Mouse (Mus musculus) erythroid progenitor cell, adult 5-6 weeks (primary cell): ENCODE measurements around the gene Vmn1r14. TPM values are rescaled to one million over a fixed set of nuclear protein-coding genes. Genes with fewer than 3 reads are reported as not detected.
"Not testable (repeated sequence)": the region's sequence is repeated elsewhere in the genome, so short reads cannot be mapped to it uniquely, and the experiment has no call there.

Source experiments
- ATAC-seq: replicated peaks from 2 replicates; pipeline ENCODE4 v1.8.0; 2016; ENCODE audit warnings: moderate number of reproducible peaks, mild to moderate bottlenecking, moderate TSS enrichment, inconsistent platforms; ENCODE audit not compliant: poor library complexity, low FRiP score, severe bottlenecking
- total RNA-seq, 2 experiments: library from RNA; stranded (forward) in 1 of 2; stranded (reverse) in 1 of 2; fragments of 150-400 nt in 1 of 2; fragments of 186-747, 209-891 nt in 1 of 2; gene quantifications; 2 replicates each; pipeline versions ENCODE4 v1.2.3 to v1.2.4; 2015 to 2017; ENCODE audit warnings: low replicate concordance in 2 of 2

Vmn1r14 gene
- not detected in 2 replicates for total RNA-seq (2015; ENCODE audit: low replicate concordance)
- not detected in 2 replicates for total RNA-seq (2017; ENCODE audit: low replicate concordance)

DNA sequence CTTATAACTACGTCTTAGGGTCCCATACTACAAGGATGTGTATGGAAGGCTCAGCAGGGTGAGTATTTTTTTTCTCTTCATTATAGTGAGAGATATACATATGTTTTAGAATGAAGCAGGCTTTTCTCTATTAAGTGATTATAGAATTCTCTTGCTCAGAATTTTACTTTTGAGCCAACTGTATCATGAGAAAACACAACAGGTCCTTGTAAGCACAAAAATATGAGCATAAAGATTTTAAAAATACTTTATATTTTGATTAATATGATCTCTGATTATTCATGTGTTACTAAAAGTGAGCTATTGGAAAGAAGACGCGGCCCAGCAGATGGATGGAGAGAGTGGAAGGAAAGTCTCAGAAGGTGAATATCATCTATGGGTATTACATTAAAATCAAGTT, at the start of gene Vmn1r14:
Gene Vmn1r14, plus strand, starts transcription at position 301 of the 400 bp plus-strand sequence.
- ATAC-seq = no peak

DNA sequence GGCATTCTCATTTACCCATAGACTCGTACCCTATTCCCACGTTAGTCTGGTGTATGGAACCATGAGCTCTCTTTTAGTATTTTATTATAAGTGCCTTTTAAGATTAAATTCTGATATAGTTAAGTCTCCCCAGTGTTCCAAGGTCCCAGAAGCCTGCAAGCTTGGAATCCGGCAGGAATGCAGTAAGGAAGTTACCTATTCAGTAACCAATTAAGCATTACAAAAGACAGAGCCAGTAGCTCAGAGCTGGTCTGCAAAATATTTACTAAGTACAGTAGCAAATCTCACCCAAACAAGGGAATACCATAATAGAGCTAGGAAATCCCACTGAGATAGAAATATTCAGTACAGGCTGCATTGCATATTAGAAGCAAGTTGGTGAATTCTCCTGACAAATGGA, 41.5 kb upstream of the Vmn1r14 start:
- ATAC-seq = not testable (repeated sequence)

DNA sequence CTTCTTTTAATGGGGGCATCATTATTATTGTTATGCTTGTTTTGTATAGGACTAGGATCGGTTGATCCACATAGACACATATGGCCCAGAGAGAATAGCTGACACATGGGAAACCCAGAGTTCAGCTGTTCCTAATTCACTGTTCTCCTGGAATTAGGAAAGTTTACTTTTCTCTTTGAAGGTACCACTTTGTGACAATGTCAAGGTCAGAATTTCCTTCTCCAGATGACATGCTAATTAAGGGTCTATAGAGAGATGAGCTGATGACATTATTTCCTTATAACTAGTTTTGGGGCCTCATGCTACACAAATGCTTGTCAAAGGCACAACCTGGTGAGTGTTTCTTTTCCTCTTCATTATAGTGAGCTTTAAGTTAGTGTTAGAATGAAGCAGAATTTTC, 28.5 kb upstream of the Vmn1r14 start, which contains the start of gene Vmn1r13:
Gene Vmn1r13, plus strand, starts transcription at position 301 of the 400 bp plus-strand sequence.
- ATAC-seq = not testable (repeated sequence)

DNA sequence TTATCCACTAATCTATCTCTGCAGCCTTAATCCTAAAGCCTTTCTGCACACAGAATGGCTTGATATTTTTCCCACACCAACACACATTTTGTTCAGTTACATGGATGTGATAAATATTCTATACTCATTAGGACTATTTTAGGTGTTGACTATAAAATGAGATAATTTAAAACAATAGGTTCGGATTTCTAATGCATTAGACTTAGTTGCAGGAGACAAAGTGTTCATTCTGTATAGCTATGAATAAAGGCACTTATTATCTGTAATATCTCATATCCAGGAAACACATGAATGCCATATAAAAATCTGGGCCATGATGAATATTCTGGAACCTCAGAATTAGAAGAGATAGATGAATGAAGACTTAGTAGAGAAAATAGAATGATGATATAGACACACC, 26.2 kb downstream of the Vmn1r14 start, which contains the start of gene Vmn1r15:
Gene Vmn1r15, plus strand, starts transcription at position 301 of the 400 bp plus-strand sequence.
- ATAC-seq = no peak

DNA sequence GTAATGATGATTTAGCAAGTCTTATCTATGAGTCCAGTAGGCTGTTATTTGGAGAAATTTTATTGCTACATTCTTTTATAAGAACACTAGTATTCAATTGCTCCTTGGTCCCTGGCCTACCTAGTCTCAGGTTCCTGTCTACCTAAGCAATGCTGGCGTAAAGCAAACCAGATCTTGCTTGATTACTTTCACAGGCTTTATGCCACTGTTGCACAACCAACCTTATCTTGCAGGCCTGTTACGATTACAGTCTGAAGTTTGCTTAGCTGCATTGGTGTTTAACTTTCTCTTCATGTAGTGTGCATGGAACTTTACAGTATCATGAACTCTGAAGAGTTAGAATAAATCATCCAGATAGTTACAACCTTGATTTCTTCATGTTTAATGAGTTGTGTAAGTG, 29.5 kb downstream of the Vmn1r14 start:
- ATAC-seq = no peak

DNA sequence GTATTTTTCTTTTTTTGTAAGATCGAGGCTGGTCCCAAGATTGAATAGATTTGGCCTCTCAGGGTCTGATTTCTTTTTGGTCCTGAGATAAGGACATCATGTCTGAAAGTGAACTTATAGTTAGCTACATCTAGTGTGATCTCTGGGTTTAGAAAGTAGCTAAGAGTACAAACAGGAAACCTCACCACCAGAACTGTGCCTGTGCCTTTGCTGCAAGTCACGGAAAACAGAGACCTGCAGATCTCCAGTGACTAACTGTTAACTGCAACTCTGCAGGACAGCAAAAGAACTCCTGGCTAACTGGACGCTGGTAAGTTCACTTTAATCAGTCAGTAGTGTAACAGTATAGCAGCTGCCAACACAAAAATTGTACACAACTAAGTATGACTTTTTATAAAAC, 40.4 kb downstream of the Vmn1r14 start:
- ATAC-seq = no peak

DNA sequence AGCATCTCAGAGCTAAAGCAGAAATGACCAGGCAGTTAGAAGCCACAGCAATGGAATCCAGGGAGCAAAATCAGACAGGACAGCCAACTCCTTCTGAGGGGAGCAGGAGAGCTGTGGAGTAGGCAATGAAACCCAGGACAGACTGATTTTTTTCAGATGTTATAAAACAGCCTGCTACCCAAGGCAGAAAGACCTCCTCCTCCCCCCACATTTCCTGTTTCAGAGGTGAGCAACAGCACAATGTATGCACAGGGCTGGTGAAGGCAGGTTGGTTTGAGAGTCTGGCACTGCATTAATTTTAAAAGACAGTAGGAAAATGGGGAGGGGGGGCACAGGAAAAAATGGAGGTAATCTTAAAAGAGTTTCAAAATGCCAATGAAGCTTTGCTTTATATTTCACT, 41.0 kb downstream of the Vmn1r14 start:
- no peak for ATAC-seq

DNA sequence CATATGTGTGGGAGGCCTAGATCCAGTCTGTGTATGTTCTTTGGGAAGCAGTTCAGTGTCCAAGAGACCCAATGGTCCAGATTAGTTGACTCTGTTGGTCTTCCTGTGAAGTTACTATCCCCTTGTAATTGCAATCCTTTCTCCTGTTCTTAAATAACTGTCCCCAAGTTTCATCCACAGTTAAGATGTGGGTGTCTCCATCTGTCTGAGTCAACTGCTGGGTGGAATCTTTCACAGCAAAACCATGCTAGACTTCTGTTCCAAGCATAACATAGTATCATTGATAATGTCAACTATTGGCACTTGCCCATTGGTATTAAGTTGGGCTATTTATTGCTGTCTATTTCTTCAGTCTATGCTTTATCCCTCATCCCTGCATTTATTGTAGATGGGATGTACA, 47.5 kb downstream of the Vmn1r14 start:
- ATAC-seq = no peak

Other genes starting within 250 kb of the Vmn1r14 start
- not detected in 2 replicates for gene Vmn1r6, start 234.4 kb upstream of the Vmn1r14 start, total RNA-seq (2015; ENCODE audit: low replicate concordance)
- gene Vmn1r6, start 234.4 kb upstream of the Vmn1r14 start, total RNA-seq (2017; ENCODE audit: low replicate concordance) = not detected in 2 replicates
- gene Vmn1r7, start 206.4 kb upstream of the Vmn1r14 start, total RNA-seq (2015; ENCODE audit: low replicate concordance) = not detected in 2 replicates
- not detected in 2 replicates for gene Vmn1r7, start 206.4 kb upstream of the Vmn1r14 start, total RNA-seq (2017; ENCODE audit: low replicate concordance)
- gene Vmn1r8, start 199.4 kb upstream of the Vmn1r14 start, total RNA-seq (2015; ENCODE audit: low replicate concordance) = not detected in 2 replicates
- 0.39 TPM in 1 of 2 replicates, not detected in the other for gene Vmn1r8, start 199.4 kb upstream of the Vmn1r14 start, total RNA-seq (2017; ENCODE audit: low replicate concordance)
- not detected in 2 replicates for gene Vmn1r9, start 164.9 kb upstream of the Vmn1r14 start, total RNA-seq (2015; ENCODE audit: low replicate concordance)
- gene Vmn1r9, start 164.9 kb upstream of the Vmn1r14 start, total RNA-seq (2017; ENCODE audit: low replicate concordance) = not detected in 2 replicates
- gene Vmn1r10, start 122.2 kb upstream of the Vmn1r14 start, total RNA-seq (2015; ENCODE audit: low replicate concordance) = not detected in 2 replicates
- gene Vmn1r10, start 122.2 kb upstream of the Vmn1r14 start, total RNA-seq (2017; ENCODE audit: low replicate concordance) = not detected in 2 replicates
- gene Vmn1r11, start 98.2 kb upstream of the Vmn1r14 start, total RNA-seq (2015; ENCODE audit: low replicate concordance) = not detected in 2 replicates
- gene Vmn1r11, start 98.2 kb upstream of the Vmn1r14 start, total RNA-seq (2017; ENCODE audit: low replicate concordance) = not detected in 2 replicates
- not detected in 2 replicates for gene Vmn1r12, start 74.8 kb upstream of the Vmn1r14 start, total RNA-seq (2015; ENCODE audit: low replicate concordance)
- not detected in 2 replicates for gene Vmn1r12, start 74.8 kb upstream of the Vmn1r14 start, total RNA-seq (2017; ENCODE audit: low replicate concordance)
- not detected in 2 replicates for gene Vmn1r13, start 28.4 kb upstream of the Vmn1r14 start, total RNA-seq (2015; ENCODE audit: low replicate concordance)
- not detected in 2 replicates for gene Vmn1r13, start 28.4 kb upstream of the Vmn1r14 start, total RNA-seq (2017; ENCODE audit: low replicate concordance)
- gene Vmn1r15, start 26.3 kb downstream of the Vmn1r14 start, total RNA-seq (2015; ENCODE audit: low replicate concordance) = not detected in 2 replicates
- not detected in 2 replicates for gene Vmn1r15, start 26.3 kb downstream of the Vmn1r14 start, total RNA-seq (2017; ENCODE audit: low replicate concordance)
- gene Vmn1r16, start 97.8 kb downstream of the Vmn1r14 start, total RNA-seq (2015; ENCODE audit: low replicate concordance) = not detected in 2 replicates
- not detected in 2 replicates for gene Vmn1r16, start 97.8 kb downstream of the Vmn1r14 start, total RNA-seq (2017; ENCODE audit: low replicate concordance)
- not detected in 2 replicates for gene Vmn1r17, start 132.0 kb downstream of the Vmn1r14 start, total RNA-seq (2015; ENCODE audit: low replicate concordance)
- gene Vmn1r17, start 132.0 kb downstream of the Vmn1r14 start, total RNA-seq (2017; ENCODE audit: low replicate concordance) = not detected in 2 replicates
- not detected in 2 replicates for gene Vmn1r18, start 164.1 kb downstream of the Vmn1r14 start, total RNA-seq (2015; ENCODE audit: low replicate concordance)
- gene Vmn1r18, start 164.1 kb downstream of the Vmn1r14 start, total RNA-seq (2017; ENCODE audit: low replicate concordance) = not detected in 2 replicates
- not detected in 2 replicates for gene Vmn1r19, start 172.1 kb downstream of the Vmn1r14 start, total RNA-seq (2015; ENCODE audit: low replicate concordance)
- not detected in 2 replicates for gene Vmn1r19, start 172.1 kb downstream of the Vmn1r14 start, total RNA-seq (2017; ENCODE audit: low replicate concordance)
- gene Vmn1r20, start 197.2 kb downstream of the Vmn1r14 start, total RNA-seq (2015; ENCODE audit: low replicate concordance) = not detected in 2 replicates
- gene Vmn1r20, start 197.2 kb downstream of the Vmn1r14 start, total RNA-seq (2017; ENCODE audit: low replicate concordance) = not detected in 2 replicates